Mouse (Mus musculus): ENCODE data around the gene Nes. TPM values are rescaled to one million over a fixed set of nuclear protein-coding genes. Genes with fewer than 3 reads are reported as not detected.

The Nes gene
- polyA plus RNA-seq, 1 experiment, result 0.26 TPM

DNA sequence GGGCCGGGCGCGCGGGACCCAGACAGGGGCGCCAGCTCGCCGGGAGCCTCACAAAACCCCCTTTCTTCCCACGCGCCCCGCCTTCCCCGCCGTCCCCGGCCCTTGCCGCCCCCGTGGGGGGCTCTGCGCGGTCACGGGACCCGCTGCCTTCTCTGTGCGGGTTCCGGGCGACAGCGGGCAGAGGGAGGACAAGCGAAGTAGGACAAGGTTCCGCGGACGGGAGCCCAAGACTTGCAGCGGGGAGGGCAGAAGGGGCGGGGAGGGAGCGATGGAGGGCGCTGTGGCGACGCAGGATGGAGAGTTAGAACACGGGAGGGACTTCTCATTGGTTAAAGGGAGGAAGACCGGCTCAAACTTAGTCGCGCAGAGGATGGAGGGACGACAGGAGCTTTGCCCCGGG, 29.3 kb downstream of the Nes start, which contains the start of gene Bcan:
TSS of gene Bcan (minus strand) at position 50 of the 400 bp plus-strand sequence.
- Histone ChIP-seq H3K27ac (ENCODE audit: control insufficient read depth, insufficient read depth, low read depth, low read length) (no peak within 1 kb of the TSS), H3K27me3 (ENCODE audit: control insufficient read depth, insufficient read depth, low read length) (peaks cover 4% of the 10 kb centered on the region; the same call in 1 of the 2 replicates), H3K36me3 (ENCODE audit: control insufficient read depth, insufficient read depth, low read length) (no peaks in the 10 kb centered on the region), H3K4me1 (ENCODE audit: control insufficient read depth, insufficient read depth, low read length) (peaks cover 24% of the 10 kb centered on the region), H3K4me3 (ENCODE audit: control insufficient read depth, low read depth, low read length) (peak within 1 kb of the TSS; percentile 51)
- TF ChIP-seq CTCF (IDR thresholded peaks at IDR 0.05; ENCODE audit: control insufficient read depth, insufficient read depth, insufficient replicate concordance, low read depth, low read length), result no peak
- TF ChIP-seq POLR2A (IDR thresholded peaks at IDR 0.05; ENCODE audit: control insufficient read depth, low read depth, low read length), result no peak

DNA sequence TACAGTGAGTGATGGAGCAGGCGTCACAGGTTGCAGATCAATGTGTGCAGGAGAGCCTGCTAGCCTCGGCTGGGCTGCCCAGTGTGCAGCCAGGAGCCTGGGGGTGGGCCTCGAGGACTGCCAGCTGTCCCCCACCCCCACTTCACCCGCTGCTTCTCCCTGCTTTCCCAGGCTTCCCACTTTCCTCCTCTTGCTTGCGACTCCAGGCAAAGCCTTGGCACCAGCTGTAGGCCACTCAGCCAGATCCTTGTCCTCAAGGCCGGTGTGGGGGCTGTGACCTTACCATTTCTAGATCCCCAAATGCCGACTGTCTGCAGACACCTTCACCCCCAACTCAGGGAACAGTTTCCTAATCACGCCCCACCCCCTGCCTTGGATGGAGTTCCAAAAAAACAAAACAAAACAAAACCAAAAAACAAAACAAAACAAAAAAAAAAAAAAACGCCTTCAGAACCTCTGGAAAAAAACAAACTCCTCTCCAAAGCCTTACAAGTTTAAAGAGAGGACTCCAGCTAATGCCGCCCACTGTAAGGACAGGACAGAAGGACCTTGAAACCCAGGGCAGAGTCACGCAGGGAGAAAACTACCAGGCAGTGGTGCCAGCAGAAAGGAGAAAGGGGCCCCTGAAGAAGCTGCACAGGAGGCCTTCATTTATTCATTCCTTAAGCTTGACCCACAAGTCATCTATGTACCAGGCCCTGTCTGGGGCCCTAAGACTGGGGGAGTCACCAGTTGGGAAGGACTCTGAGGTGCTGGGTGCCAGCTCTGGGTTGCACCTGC, 30.1 kb downstream of the Nes start:
- Histone ChIP-seq H3K4me1 (ENCODE audit: control insufficient read depth, insufficient read depth, low read length) (peaks cover 24% of the 10 kb centered on the region), H3K27me3 (ENCODE audit: control insufficient read depth, insufficient read depth, low read length) (peaks cover 4% of the 10 kb centered on the region; the same call in 1 of the 2 replicates), H3K27ac (ENCODE audit: control insufficient read depth, insufficient read depth, low read depth, low read length) (no peak overlapping the region), H3K36me3 (ENCODE audit: control insufficient read depth, insufficient read depth, low read length) (no peaks in the 10 kb centered on the region), H3K4me3 (ENCODE audit: control insufficient read depth, low read depth, low read length) (no peak overlapping the region)
- TF ChIP-seq POLR2A (IDR thresholded peaks at IDR 0.05; ENCODE audit: control insufficient read depth, low read depth, low read length) (no peak), CTCF (IDR thresholded peaks at IDR 0.05; ENCODE audit: control insufficient read depth, insufficient read depth, insufficient replicate concordance, low read depth, low read length) (no peak)

DNA sequence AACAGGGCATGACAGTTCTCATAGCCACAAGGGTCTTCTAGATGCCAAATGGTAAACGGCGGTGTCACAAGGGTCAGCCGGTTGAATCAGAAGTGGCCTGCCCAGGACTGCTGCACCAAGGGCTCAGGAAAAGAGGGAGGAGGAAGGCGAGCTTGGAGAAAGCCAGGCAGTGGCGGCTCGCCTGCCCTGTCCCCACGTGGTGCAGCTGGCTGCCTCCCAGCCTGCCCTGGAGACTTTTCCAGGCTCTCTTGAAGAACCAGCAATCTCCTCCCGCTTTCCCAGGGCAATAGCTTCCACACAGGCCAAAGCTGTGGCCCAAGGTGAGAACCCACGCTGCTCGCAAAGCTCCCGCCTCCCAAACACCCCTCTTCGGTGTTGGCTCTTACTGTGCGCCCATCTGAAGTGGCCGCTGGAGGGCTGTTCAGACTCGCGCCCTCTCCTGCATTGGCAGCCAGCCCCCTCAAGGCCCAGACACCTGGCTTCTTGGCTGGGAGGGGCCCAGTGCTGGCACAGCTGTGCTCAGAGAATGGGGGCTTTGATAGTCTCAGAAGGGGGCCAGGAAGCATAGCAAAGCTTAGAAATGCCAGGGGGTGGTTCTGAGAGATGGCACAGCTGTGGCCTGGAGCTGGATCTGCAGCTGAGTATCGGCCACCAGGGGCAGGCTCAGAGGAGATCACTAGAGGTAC, 31.6 kb downstream of the Nes start:
- Histone ChIP-seq H3K27ac (ENCODE audit: control insufficient read depth, insufficient read depth, low read depth, low read length) (no peak overlapping the region), H3K27me3 (ENCODE audit: control insufficient read depth, insufficient read depth, low read length) (peaks cover 4% of the 10 kb centered on the region; the same call in 1 of the 2 replicates), H3K4me3 (ENCODE audit: control insufficient read depth, low read depth, low read length) (no peak overlapping the region), H3K4me1 (ENCODE audit: control insufficient read depth, insufficient read depth, low read length) (peaks cover 20% of the 10 kb centered on the region), H3K36me3 (ENCODE audit: control insufficient read depth, insufficient read depth, low read length) (no peaks in the 10 kb centered on the region)
- TF ChIP-seq POLR2A (IDR thresholded peaks at IDR 0.05; ENCODE audit: control insufficient read depth, low read depth, low read length) (no peak), CTCF (IDR thresholded peaks at IDR 0.05; ENCODE audit: control insufficient read depth, insufficient read depth, insufficient replicate concordance, low read depth, low read length) (no peak)

DNA sequence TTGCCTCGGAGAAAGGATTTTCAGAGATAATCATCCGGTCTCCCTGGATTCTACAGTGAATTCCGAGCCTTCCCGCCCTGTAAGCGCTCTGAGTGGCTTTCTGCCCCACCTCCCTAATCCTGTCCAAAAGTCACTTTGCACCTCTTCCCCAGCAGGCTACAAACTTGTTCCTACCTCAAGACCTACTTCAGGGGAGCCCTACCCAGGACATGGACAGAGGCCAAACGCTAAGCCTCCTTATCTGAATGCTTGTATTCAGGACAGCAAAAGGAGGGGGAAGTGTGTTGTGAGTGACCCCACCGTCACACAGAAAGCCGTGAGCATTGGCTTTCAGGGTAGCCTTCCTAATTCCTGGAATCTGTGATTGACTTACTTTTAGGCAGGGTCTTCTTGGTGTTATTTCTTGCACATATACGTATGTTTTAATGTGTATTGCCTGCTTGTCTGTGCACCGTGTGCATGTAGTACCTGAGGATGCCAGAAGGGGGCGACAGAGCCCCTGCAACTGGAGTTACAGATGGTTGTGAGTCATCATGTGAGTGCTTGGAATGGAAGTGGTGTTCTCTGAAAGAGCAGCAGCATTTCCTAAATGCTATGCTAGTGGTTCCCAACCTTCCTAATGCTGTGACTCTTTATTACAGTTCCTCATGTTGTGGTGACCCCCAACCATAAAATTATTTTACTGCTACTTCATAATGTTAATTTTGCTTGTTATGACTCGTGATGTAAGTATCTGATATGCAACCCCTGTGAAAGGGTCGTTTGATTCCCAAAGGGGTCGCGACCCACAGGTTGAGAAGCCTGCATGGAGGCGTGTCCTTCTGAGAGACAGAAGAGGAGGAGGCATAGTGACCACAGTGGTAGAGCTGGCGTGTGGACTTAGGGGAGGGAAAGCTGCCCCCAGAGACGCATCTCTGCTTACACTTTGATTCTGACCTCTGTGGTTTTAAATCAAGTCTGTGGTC, 35.2 kb downstream of the Nes start:
- no peak for TF ChIP-seq POLR2A (IDR thresholded peaks at IDR 0.05; ENCODE audit: control insufficient read depth, low read depth, low read length)
- peak; percentile 94; the same call in 1 of the 2 replicates for TF ChIP-seq CTCF (IDR thresholded peaks at IDR 0.05; ENCODE audit: control insufficient read depth, insufficient read depth, insufficient replicate concordance, low read depth, low read length)
- no peak overlapping the region for H3K4me3 ChIP-seq (ENCODE audit: control insufficient read depth, low read depth, low read length)
- peaks cover 4% of the 10 kb centered on the region; the same call in 1 of the 2 replicates for H3K4me1 ChIP-seq (ENCODE audit: control insufficient read depth, insufficient read depth, low read length)
- no peak overlapping the region for H3K27ac ChIP-seq (ENCODE audit: control insufficient read depth, insufficient read depth, low read depth, low read length)
- H3K27me3 ChIP-seq (ENCODE audit: control insufficient read depth, insufficient read depth, low read length), result no peaks in the 10 kb centered on the region
- H3K36me3 ChIP-seq (ENCODE audit: control insufficient read depth, insufficient read depth, low read length), result no peaks in the 10 kb centered on the region

DNA sequence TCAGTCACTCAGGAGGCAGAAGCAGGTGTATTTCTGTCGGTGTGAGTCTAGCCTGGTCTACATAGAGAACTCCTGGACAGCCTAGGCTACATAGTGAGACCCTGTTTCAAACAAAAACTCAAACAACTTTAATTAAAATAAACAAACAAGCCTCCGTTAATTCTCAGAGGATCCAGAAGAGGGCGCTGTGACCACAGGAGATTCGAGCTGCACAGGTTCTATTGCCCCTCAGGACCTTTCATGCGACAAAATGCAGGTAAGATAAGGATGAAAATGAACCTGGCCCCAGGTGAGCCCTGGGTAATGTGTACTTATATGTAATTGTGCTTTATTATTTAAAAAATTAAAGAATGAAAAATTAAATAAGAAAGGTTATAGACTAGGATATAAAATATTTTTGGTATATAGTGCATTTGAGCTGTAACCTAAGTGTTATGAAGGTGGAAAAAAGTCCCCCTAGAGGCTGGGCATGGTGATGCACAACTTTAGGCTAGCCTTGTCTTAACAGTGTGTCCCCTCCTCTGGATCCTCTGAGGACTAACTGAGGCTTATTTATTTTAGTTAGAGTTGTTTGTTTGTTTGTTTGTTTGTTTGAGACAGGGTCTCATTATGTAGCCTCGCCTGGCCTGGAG, 39.9 kb downstream of the Nes start:
- H3K4me3 ChIP-seq (ENCODE audit: control insufficient read depth, low read depth, low read length), result no peak overlapping the region
- H3K4me1 ChIP-seq (ENCODE audit: control insufficient read depth, insufficient read depth, low read length), result peaks cover 4% of the 10 kb centered on the region; the same call in 1 of the 2 replicates
- no peak overlapping the region for H3K27ac ChIP-seq (ENCODE audit: control insufficient read depth, insufficient read depth, low read depth, low read length)
- TF ChIP-seq CTCF (IDR thresholded peaks at IDR 0.05; ENCODE audit: control insufficient read depth, insufficient read depth, insufficient replicate concordance, low read depth, low read length) (peak; percentile 57; the same call in 1 of the 2 replicates), POLR2A (IDR thresholded peaks at IDR 0.05; ENCODE audit: control insufficient read depth, low read depth, low read length) (no peak)
- H3K27me3 ChIP-seq (ENCODE audit: control insufficient read depth, insufficient read depth, low read length), result no peaks in the 10 kb centered on the region
- no peaks in the 10 kb centered on the region for H3K36me3 ChIP-seq (ENCODE audit: control insufficient read depth, insufficient read depth, low read length)

DNA sequence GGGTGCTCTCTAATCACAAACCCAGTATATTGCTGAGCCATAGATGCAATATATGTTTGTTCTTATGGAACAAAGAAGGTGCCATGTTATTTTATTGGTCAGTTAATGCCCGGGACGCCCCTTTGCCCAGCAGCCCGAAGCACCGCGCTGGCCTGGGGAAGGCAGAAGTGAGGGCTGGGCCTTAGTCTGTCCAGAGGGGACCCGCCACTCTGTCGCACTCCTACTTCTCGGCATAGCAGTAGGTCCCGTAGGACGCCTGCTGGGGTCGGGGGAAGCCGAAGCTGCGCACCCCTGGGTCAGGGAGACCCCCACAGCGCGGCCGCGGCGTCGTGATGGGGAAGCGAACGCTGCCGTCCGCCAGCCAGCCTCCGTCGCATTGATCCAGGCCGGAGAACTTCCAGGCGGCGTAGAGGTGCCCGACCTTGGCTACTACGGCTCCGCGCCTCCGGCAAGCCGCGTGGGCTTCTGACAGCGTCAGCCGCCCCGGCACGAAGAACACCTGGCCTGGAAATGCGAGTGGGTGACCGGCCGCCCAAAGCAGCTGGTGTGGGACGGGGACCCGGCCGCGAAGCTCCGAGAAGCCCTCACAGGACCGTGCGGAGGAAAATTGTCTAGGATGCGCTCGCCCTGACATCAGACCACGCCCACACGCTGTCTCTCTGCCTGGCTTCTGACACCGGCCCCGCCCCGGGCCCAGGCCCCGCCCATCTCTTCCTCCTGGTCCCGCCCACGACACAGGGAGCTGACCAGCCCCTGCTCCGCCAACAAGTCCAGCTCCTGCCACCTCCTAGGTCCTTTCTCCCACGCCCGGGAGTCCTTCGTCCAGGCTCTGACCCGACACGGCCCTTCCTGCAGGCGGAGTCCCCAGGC, 51.7 kb downstream of the Nes start:
- H3K36me3 ChIP-seq (ENCODE audit: control insufficient read depth, insufficient read depth, low read length), result no peaks in the 10 kb centered on the region
- peak overlapping the region; percentile 86 for H3K4me3 ChIP-seq (ENCODE audit: control insufficient read depth, low read depth, low read length)
- no peak overlapping the region for H3K27ac ChIP-seq (ENCODE audit: control insufficient read depth, insufficient read depth, low read depth, low read length)
- TF ChIP-seq POLR2A (IDR thresholded peaks at IDR 0.05; ENCODE audit: control insufficient read depth, low read depth, low read length) (no peak; the same call in 1 of the 2 replicates), CTCF (IDR thresholded peaks at IDR 0.05; ENCODE audit: control insufficient read depth, insufficient read depth, insufficient replicate concordance, low read depth, low read length) (no peak)
- H3K27me3 ChIP-seq (ENCODE audit: control insufficient read depth, insufficient read depth, low read length), result no peaks in the 10 kb centered on the region
- H3K4me1 ChIP-seq (ENCODE audit: control insufficient read depth, insufficient read depth, low read length), result peaks cover 17% of the 10 kb centered on the region

All from testis, adult 2 months (tissue).